Mouse (Mus musculus) forebrain, postnatal 0 days (tissue): ENCODE results near the gene Crk. TPM values are rescaled to one million over a fixed set of nuclear protein-coding genes. Genes with fewer than 3 reads are reported as not detected.

Experiments
- ATAC-seq: fragments of 200-750 bp; cut with Nextera tagmentation; 2 replicates; pipeline ENCODE4 v1.8.0; 2017; ENCODE audit warnings: mild to moderate bottlenecking, moderate library complexity
- DNase-seq: peaks from one replicate; pipeline ENCODE4 v3.0.0-alpha.2; 2015
- H3K27ac ChIP-seq: fragments of 300-500 bp; sonication (generic); 2 replicates; pipeline ENCODE4 v1.5.1; 2014; ENCODE audit warnings: low read depth, mild to moderate bottlenecking, antibody characterized with exemption, low read length, moderate library complexity, mixed read lengths
- H3K27me3 ChIP-seq: fragments of 300-500 bp; sonication (generic); 2 replicates; pipeline ENCODE4 v1.6.1; 2014; ENCODE audit warnings: mild to moderate bottlenecking, low read length, mixed read lengths; ENCODE audit not compliant: insufficient read depth
- H3K36me3 ChIP-seq: fragments of 300-500 bp; sonication (generic); 2 replicates; pipeline ENCODE4 v1.6.1; 2014; ENCODE audit warnings: mild to moderate bottlenecking, moderate library complexity; ENCODE audit not compliant: insufficient read depth
- H3K4me1 ChIP-seq: fragments of 300-500 bp; sonication (generic); 2 replicates; pipeline ENCODE4 v1.6.1; 2014; ENCODE audit warnings: antibody characterized with exemption; ENCODE audit not compliant: insufficient read depth
- H3K4me2 ChIP-seq: fragments of 300-500 bp; sonication (generic); 2 replicates; pipeline ENCODE4 v1.6.1; 2014; ENCODE audit warnings: low read depth, mild to moderate bottlenecking, moderate library complexity
- H3K4me3 ChIP-seq: fragments of 300-500 bp; sonication (generic); 2 replicates; pipeline ENCODE4 v1.5.1; 2014; ENCODE audit warnings: low read depth, low read length, mixed read lengths
- H3K9ac ChIP-seq: fragments of 300-500 bp; sonication (generic); 2 replicates; pipeline ENCODE4 v1.6.1; 2014; ENCODE audit warnings: mild to moderate bottlenecking
- H3K9me3 ChIP-seq: fragments of 300-500 bp; sonication (generic); 2 replicates; pipeline ENCODE4 v1.6.1; 2016; ENCODE audit warnings: low read length
- CTCF ChIP-seq: sonication (generic); IDR thresholded peaks from 2 replicates; pipeline ENCODE4 v1.5.1; 2016; ENCODE audit warnings: antibody characterized with exemption, control low read depth, low read depth
- WGBS: fragments of 180-500 bp; shearing (Covaris S2); extraction: QIAGEN DNeasy Blood & Tissue Kit; methylation state at CpG from one replicate; pipeline ENCODE4 v1.1.7; 2014; 5-methylcytosine and 5-hydroxymethylcytosine counted together
- polyA plus RNA-seq: library from polyadenylated mRNA; unstranded; fragments of >200 nt; fragmentation: Nextera tagmentation; extraction: Ambion mirVana; gene quantifications from 2 replicates; pipeline ENCODE4 v1.2.1, GENCODE M21; 2015
- total RNA-seq: library from RNA; depleted of rRNA; stranded (reverse); fragments of >200 nt; gene quantifications from 2 replicates; pipeline ENCODE4 v1.2.3, GENCODE M21; 2014

Crk gene
- total and polyA plus RNA-seq, 2 experiments from 2014 or later, result 89.8 to 93.4 TPM

DNA sequence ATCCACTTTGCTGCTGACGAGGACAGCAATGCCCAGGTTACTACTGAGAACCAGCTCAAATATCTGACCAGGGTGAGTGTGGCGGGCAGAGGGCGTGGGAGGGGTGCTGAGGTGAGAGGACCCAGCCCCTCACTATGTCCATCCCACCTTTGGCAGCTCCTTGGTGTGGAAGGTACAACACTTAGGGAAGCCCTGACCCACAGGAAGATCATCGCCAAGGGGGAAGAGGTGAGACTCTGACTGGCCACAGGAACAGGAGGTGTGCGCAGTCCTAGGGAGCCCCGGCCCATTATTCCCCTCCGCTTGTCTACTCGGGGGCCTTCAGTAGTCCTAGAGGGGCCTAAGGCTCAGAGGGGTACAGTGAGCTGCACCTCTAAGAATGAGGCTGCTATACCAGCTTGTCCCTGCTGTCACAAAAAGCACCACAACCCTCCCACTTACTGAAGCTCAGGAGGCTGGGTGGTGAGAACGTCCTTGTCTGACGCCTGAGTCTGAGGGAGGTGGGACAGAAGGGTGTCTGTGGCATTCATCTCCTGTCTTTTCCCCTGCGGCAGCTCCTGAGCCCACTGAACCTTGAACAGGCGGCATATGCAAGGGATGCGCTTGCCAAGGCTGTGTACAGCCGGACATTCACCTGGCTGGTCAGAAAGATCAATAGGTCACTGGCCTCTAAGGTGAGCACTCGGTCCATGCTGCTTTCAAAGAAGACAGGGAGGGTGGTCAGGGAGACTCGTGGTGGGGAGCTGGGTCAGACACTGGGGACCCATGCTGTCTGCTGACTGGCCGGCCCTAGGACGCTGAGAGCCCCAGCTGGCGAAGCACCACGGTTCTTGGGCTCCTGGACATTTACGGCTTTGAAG lies 17.9 kb upstream of the Crk start:
- no peak overlapping the region for H3K4me3 ChIP-seq
- H3K9ac ChIP-seq, result no peak overlapping the region
- DNase-seq (no peak), ATAC-seq (no peak)
- H3K4me2 ChIP-seq, result no peak overlapping the region
- H3K27me3 ChIP-seq, result no peaks in the 10 kb centered on the region
- WGBS, result 93% methylated on average over 21 of the region's 21 CpGs
- H3K9me3 ChIP-seq, result no peaks in the 10 kb centered on the region
- peaks cover 30% of the 10 kb centered on the region for H3K36me3 ChIP-seq
- no peak for TF ChIP-seq CTCF
- H3K27ac ChIP-seq, result no peak overlapping the region
- H3K4me1 ChIP-seq, result no peaks in the 10 kb centered on the region; the same call in 1 of the 2 replicates

DNA sequence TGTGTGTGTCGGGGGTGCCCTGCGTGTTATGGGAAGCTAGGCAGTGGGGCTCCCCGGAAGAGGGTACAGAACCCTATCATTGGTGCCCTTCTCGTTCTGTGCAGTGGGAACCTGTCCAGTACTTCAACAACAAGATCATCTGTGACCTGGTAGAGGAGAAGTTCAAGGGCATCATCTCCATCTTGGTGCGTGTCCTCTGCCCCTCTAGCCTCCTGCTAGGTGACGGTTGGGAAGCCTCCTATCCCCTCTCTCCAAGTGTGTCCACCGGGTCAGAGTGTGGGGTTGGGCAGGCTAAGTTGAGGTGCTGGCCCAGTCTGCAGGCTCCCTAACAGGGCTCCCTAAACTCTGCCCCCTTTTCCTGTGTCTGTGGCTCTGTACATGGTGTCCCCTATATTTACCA lies 16.9 kb upstream of the Crk start:
- no peaks in the 10 kb centered on the region for H3K4me1 ChIP-seq
- DNase-seq (no peak), ATAC-seq (no peak)
- no peak overlapping the region for H3K27ac ChIP-seq
- H3K36me3 ChIP-seq, result peaks cover 38% of the 10 kb centered on the region
- H3K4me3 ChIP-seq, result no peak overlapping the region
- H3K9ac ChIP-seq, result no peak overlapping the region
- no peak for TF ChIP-seq CTCF
- no peaks in the 10 kb centered on the region for H3K9me3 ChIP-seq
- WGBS, result 92% methylated on average over 7 of the region's 7 CpGs
- no peaks in the 10 kb centered on the region for H3K27me3 ChIP-seq
- no peak overlapping the region for H3K4me2 ChIP-seq

DNA sequence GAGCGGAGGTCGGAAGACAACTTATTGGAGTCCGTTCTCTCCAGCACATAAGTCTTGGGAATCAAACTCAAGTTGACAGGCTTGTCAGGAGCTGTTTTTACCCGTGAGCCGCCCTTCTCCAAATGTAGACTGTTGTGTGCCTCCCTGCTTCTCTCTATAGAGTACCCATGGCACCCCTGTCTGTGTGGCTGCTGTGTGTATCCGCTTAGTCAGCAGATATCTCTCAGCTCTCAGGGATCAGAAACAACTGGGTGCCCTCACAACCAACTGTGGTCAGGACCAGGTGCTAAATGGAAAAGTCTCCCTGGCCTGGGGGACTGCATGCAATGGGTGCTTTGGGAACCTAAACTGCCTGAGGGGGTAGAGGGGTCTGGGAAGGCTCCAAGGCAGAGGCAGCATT lies 12.8 kb upstream of the Crk start:
- TF ChIP-seq CTCF, result no peak
- 95% methylated on average over 6 of the region's 6 CpGs for WGBS
- Histone ChIP-seq H3K9me3 (no peaks in the 10 kb centered on the region), H3K36me3 (peaks cover 65% of the 10 kb centered on the region), H3K27ac (no peak overlapping the region), H3K4me1 (no peaks in the 10 kb centered on the region), H3K27me3 (no peaks in the 10 kb centered on the region), H3K9ac (no peak overlapping the region), H3K4me3 (no peak overlapping the region), H3K4me2 (no peak overlapping the region)
- ATAC-seq, result no peak
- DNase-seq, result no peak

DNA sequence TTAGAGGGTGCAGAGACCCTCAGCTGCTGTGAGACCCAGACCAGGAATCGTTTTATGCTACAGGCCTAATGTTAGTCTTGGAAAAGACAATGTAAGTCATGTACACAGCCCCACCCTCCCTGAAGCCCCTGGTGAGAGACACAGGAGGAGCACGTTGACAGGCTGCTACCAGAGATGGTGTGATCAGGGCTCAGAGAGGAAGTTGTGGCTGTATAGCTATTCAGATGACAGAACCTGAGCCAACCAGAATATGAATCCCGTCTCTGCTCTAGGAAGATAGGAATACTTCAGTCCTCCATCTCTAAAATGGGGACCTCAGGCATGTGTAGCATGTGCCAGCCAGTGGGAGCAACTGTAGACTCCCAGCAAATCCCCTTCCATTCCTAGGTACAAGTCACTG lies 10.4 kb upstream of the Crk start:
- ATAC-seq (no peak), DNase-seq (no peak)
- Histone ChIP-seq H3K4me1 (no peaks in the 10 kb centered on the region), H3K9ac (no peak overlapping the region), H3K4me3 (no peak overlapping the region), H3K4me2 (no peak overlapping the region), H3K9me3 (no peaks in the 10 kb centered on the region), H3K27me3 (no peaks in the 10 kb centered on the region), H3K27ac (no peak overlapping the region), H3K36me3 (peaks cover 73% of the 10 kb centered on the region)
- TF ChIP-seq CTCF, result no peak
- WGBS, result 85% methylated on average over 3 of the region's 3 CpGs

DNA sequence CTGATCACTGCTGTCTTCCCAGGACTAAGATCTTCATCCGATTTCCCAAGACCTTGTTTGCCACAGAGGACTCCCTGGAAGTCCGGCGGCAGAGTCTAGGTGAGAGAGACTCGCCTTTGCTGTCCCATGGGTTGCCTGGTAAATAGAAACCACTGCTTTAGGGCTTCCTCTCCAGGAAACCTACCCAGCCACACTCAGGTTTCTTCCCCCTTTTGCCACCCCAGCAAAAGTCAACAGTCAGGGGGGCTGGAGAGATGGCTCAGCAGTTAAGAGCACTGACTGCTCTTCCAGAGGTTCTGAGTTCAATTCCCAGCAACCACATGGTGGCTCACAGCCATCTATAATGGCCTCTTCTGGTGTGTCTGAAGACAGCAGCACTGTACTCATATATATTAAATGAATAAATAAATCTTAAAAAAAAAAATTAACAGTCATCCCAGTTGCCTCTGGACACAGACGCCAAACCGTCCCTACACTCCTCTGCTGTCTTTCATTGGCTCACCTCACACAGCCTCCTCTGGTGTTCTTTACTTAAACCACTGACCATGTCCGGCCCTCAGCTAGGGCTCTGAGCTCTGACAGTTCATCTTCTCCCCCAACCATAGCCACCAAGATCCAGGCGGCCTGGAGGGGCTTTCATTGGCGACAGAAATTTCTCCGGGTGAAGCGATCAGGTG lies 9.7 kb upstream of the Crk start:
- WGBS, result 83% methylated on average over 11 of the region's 11 CpGs
- no peak for ATAC-seq
- no peak overlapping the region for H3K4me3 ChIP-seq
- peaks cover 74% of the 10 kb centered on the region for H3K36me3 ChIP-seq
- DNase-seq, result no peak
- no peaks in the 10 kb centered on the region for H3K4me1 ChIP-seq
- no peak overlapping the region for H3K27ac ChIP-seq
- H3K27me3 ChIP-seq, result no peaks in the 10 kb centered on the region
- H3K9me3 ChIP-seq, result no peaks in the 10 kb centered on the region
- H3K4me2 ChIP-seq, result no peak overlapping the region
- no peak for TF ChIP-seq CTCF
- H3K9ac ChIP-seq, result no peak overlapping the region

GRCm38 (mm10) chr11:75669853-75670200 lies 9.2 kb upstream of the Crk start:
- no peak overlapping the region for H3K9ac ChIP-seq
- no peak overlapping the region for H3K4me2 ChIP-seq
- no peak overlapping the region for H3K27ac ChIP-seq
- TF ChIP-seq CTCF, result no peak
- peaks cover 74% of the 10 kb centered on the region for H3K36me3 ChIP-seq
- H3K4me3 ChIP-seq, result no peak overlapping the region
- no peak for DNase-seq
- WGBS, result 94% methylated on average over 12 of the region's 12 CpGs
- H3K9me3 ChIP-seq, result no peaks in the 10 kb centered on the region
- no peak for ATAC-seq
- no peaks in the 10 kb centered on the region for H3K4me1 ChIP-seq
- H3K27me3 ChIP-seq, result no peaks in the 10 kb centered on the region

- Histone ChIP-seq H3K4me2 (no peak overlapping the region), H3K4me3 (no peak overlapping the region), H3K9ac (no peak overlapping the region), H3K9me3 (no peaks in the 10 kb centered on the region), H3K36me3 (peaks cover 60% of the 10 kb centered on the region), H3K27me3 (no peaks in the 10 kb centered on the region), H3K4me1 (no peaks in the 10 kb centered on the region), H3K27ac (no peak overlapping the region)
- TF ChIP-seq CTCF, result no peak
- DNase-seq (no peak), ATAC-seq (no peak)
- 90% methylated on average over 22 of the region's 22 CpGs for WGBS
Measured at GRCm38 (mm10) chr11:75671426-75672180, 7.5 kb upstream of the Crk start.
